Comparison of ENCODE assay signal across 25 mouse cellular contexts in genomic region chr4:53018392-53018791, GRCm38 (mm10). TPM values are rescaled to one million over a fixed set of nuclear protein-coding genes. Genes with fewer than 3 reads are reported as not detected.
DNase-seq lines count a peak whose midpoint lies in the region; ATAC-seq and TF ChIP-seq lines count a peak whose summit lies in the region.
"Had no signal": no experiment of that assay in that cellular context is flagged by ENCODE, and none has a peak within 500 bp of the region (broad histone marks: within the 10 kb centered on the region; RNA-seq: fewer than 3 reads in every experiment).

No protein-coding gene starts in this region.

- H3K4me3 ChIP-seq in liver, adult 2 months (ENCODE audit: insufficient read depth, low read depth, low read length): no peak overlapping the region
- no peak overlapping the region for H3K4me3 ChIP-seq in liver, embryonic 11.5 days (ENCODE audit: low read depth, low read length)
- H3K4me3 ChIP-seq in liver, postnatal 0 days (ENCODE audit: low read depth, low read length): no peak overlapping the region

- DNase-seq in liver, adult 2 months (ENCODE audit: extremely low read depth, low read depth, low spot score): peak; percentile 86
- DNase-seq in liver, embryonic 11.5 days (ENCODE audit: low spot score): no peak
- peak; percentile 52 for DNase-seq in liver, postnatal 0 days
- no peak for DNase-seq in liver
- DNase-seq: adrenal gland, adult 2 months; adrenal gland, adult 8-10 months; adrenal gland, postnatal 10 days; adrenal gland, postnatal 14 days; adrenal gland, postnatal 25 days; adrenal gland, postnatal 36 days; B cell, adult 2 months; cerebellum, adult 11 months; cerebellum, adult 11-12 months; cerebellum, adult 18-20 months had no signal

- H3K9me3 ChIP-seq in liver, embryonic 11.5 days (ENCODE audit: control insufficient read depth, low read length): peaks cover 4% of the 10 kb centered on the region; the same call in 1 of the 2 replicates
- H3K9me3 ChIP-seq in liver, postnatal 0 days (ENCODE audit: low read length): no peaks in the 10 kb centered on the region; the same call in 1 of the 2 replicates

- TF ChIP-seq EP300 in liver, postnatal 0 days (IDR thresholded peaks at IDR 0.05; ENCODE audit: low read depth): peak; percentile 41; the same call in 1 of the 2 replicates

- H3K4me2 ChIP-seq in liver, embryonic 11.5 days: no peak overlapping the region
- H3K4me2 ChIP-seq in liver, postnatal 0 days (ENCODE audit: low read depth, low read length): no peak overlapping the region

- WGBS in liver, adult 2 months: 26% methylated on average over 1 of the region's 1 CpGs
- WGBS in liver, embryonic 11.5 days: 75% methylated on average over 1 of the region's 1 CpGs
- 63% methylated on average over 1 of the region's 1 CpGs for WGBS in liver, postnatal 0 days (ENCODE audit: insufficient replicate concordance)

- H3K27me3 ChIP-seq in liver, adult 2 months (ENCODE audit: control insufficient read depth, insufficient read depth, low read length): no peaks in the 10 kb centered on the region
- no peaks in the 10 kb centered on the region for H3K27me3 ChIP-seq in liver, embryonic 11.5 days (replicated peaks; ENCODE audit: control insufficient read depth, insufficient read depth, low read length)
- no peaks in the 10 kb centered on the region for H3K27me3 ChIP-seq in liver, postnatal 0 days (ENCODE audit: insufficient read depth, low read length)
- H3K27me3 ChIP-seq: CH12.LX, Patski had no signal

- H3K4me1 ChIP-seq in liver, adult 2 months (ENCODE audit: control insufficient read depth, insufficient read depth, low read length): peaks cover 8% of the 10 kb centered on the region
- no peaks in the 10 kb centered on the region for H3K4me1 ChIP-seq in liver, embryonic 11.5 days (replicated peaks; ENCODE audit: control insufficient read depth, insufficient read depth, low read length)
- H3K4me1 ChIP-seq in liver, postnatal 0 days (ENCODE audit: insufficient read depth): no peaks in the 10 kb centered on the region

- no peaks in the 10 kb centered on the region for H3K79me2 ChIP-seq in liver, adult 2 months (ENCODE audit: control insufficient read depth, insufficient read depth, low read length)

- H3K27ac ChIP-seq in liver, adult 2 months (replicated peaks; ENCODE audit: insufficient read depth, low read depth, low read length): peak overlapping the region; percentile 39
- H3K27ac ChIP-seq in liver, embryonic 11.5 days (ENCODE audit: low read depth, low read length): no peak overlapping the region
- peak overlapping the region; percentile 62 for H3K27ac ChIP-seq in liver, postnatal 0 days (ENCODE audit: low read depth)

- TF ChIP-seq CTCF in liver, adult 2 months (IDR thresholded peaks at IDR 0.05; ENCODE audit: low read depth, low read length): no peak
- TF ChIP-seq CTCF in liver, postnatal 0 days (IDR thresholded peaks at IDR 0.05; ENCODE audit: low read depth): peak; percentile 15; the same call in 1 of the 2 replicates

- H3K9ac ChIP-seq in liver, adult 2 months (ENCODE audit: low read depth, low read length): no peak overlapping the region
- H3K9ac ChIP-seq in liver, embryonic 11.5 days (ENCODE audit: low read depth, low read length): no peak overlapping the region
- no peak overlapping the region for H3K9ac ChIP-seq in liver, postnatal 0 days (replicated peaks)

- peaks cover 36% of the 10 kb centered on the region for H3K36me3 ChIP-seq in liver, adult 2 months (ENCODE audit: control insufficient read depth, insufficient read depth, low read length)
- peaks cover 35% of the 10 kb centered on the region for H3K36me3 ChIP-seq in liver, embryonic 11.5 days (ENCODE audit: control insufficient read depth, insufficient read depth, low read length)
- peaks cover 53% of the 10 kb centered on the region for H3K36me3 ChIP-seq in liver, postnatal 0 days (replicated peaks; ENCODE audit: insufficient read depth, low read length)

- TF ChIP-seq POLR2A in liver, adult 2 months (IDR thresholded peaks at IDR 0.05; ENCODE audit: extremely low read depth, insufficient read depth, low read length): no peak

- ATAC-seq in liver, embryonic 11.5 days (replicated peaks; ENCODE audit: low FRiP score): no peak
- peak; percentile 95 for ATAC-seq in liver, postnatal 0 days
- ATAC-seq: activated CD4-positive, CD25-positive, alpha-beta regulatory T cell, adult 4 months; CD4-positive, CD25-positive, alpha-beta regulatory T cell, adult 4 months; Patski had no signal

RNA-seq across cellular contexts. Expression of gene Nipsnap3b, which starts 6.7 kb away (rescaled TPM):
- total RNA-seq in liver, adult 2 months (2014; rRNA removed): 91.3 and 95.4 TPM in 2 replicates
- 87.1 and 89.7 TPM in 2 replicates for polyA plus RNA-seq in liver, adult 2 months (2012; rRNA removed)
- polyA plus RNA-seq in liver, embryonic 11.5 days (2014; fragmentation: Nextera tagmentation; extraction: Ambion mirVana): 67.4 and 75.1 TPM in 2 replicates
- 145 TPM in 2 replicates for polyA plus RNA-seq in liver, postnatal 0 days (2015; fragmentation: Nextera tagmentation; extraction: Ambion mirVana)

RNA-seq across cellular contexts. Expression of gene Nipsnap3a, which starts 29.3 kb away (rescaled TPM):
- not detected in 2 replicates for total RNA-seq in liver, adult 2 months (2014; rRNA removed)
- polyA plus RNA-seq in liver, adult 2 months (2012; rRNA removed): not detected in 2 replicates
- not detected in 2 replicates for polyA plus RNA-seq in liver, embryonic 11.5 days (2014; fragmentation: Nextera tagmentation; extraction: Ambion mirVana)
- not detected in 2 replicates for polyA plus RNA-seq in liver, postnatal 0 days (2015; fragmentation: Nextera tagmentation; extraction: Ambion mirVana)
- total RNA-seq: adrenal gland, adult 18-20 months; adrenal gland, adult 2 months; adrenal gland, adult 8-10 months; adrenal gland, postnatal 10 days; adrenal gland, postnatal 14 days; adrenal gland, postnatal 25 days; adrenal gland, postnatal 36 days; adrenal gland, postnatal 4 days; CH12.LX; ES-E14; G1E; MEL had no signal
- polyA plus RNA-seq: activated CD4-positive, CD25-positive, alpha-beta regulatory T cell, adult 4 months; adrenal gland, adult 2 months; brain, embryonic 14.5 days; C2C12; G1E; Patski had no signal

RNA-seq across cellular contexts. Expression of gene Olfr270, which starts 54.0 kb away (rescaled TPM):
- total RNA-seq in liver, adult 2 months (2014; rRNA removed): not detected in 2 replicates
- polyA plus RNA-seq in liver, adult 2 months (2012; rRNA removed): not detected in 2 replicates
- polyA plus RNA-seq in liver, embryonic 11.5 days (2014; fragmentation: Nextera tagmentation; extraction: Ambion mirVana): not detected in 2 replicates
- polyA plus RNA-seq in liver, postnatal 0 days (2015; fragmentation: Nextera tagmentation; extraction: Ambion mirVana): not detected in 2 replicates
- total RNA-seq: adrenal gland, adult 18-20 months; adrenal gland, adult 2 months; adrenal gland, adult 8-10 months; adrenal gland, postnatal 10 days; adrenal gland, postnatal 14 days; adrenal gland, postnatal 25 days; adrenal gland, postnatal 36 days; adrenal gland, postnatal 4 days; CH12.LX; ES-E14; MEL had no signal
- polyA plus RNA-seq: activated CD4-positive, CD25-positive, alpha-beta regulatory T cell, adult 4 months; adrenal gland, adult 2 months; brain, embryonic 14.5 days; C2C12; CD4-positive, CD25-positive, alpha-beta regulatory T cell, adult 4 months; G1E; Patski had no signal

Comparison
In these comparisons a context has a peak if more than half of its experiments do, and no peak if none do; other contexts are left out.
1. DNase-seq: peak in liver, adult 2 months (single experiment) and liver, postnatal 0 days (single experiment); none in liver, embryonic 11.5 days (single experiment) and liver (single experiment).